Mouse (Mus musculus) cerebellum, adult 2 months (tissue): ENCODE results near the gene Mx1. TPM values are rescaled to one million over a fixed set of nuclear protein-coding genes. Genes with fewer than 3 reads are reported as not detected.

Experiments used
- DNase-seq, 2 experiments: peaks; one replicate each; pipeline ENCODE4 v3.0.0; 2021
- H3K27ac ChIP-seq: fragments of 200-500 bp; 2 replicates; pipeline ENCODE4 v1.5.1; 2012; ENCODE audit warnings: low read length, control low read depth, inconsistent platforms; ENCODE audit not compliant: insufficient read depth
- H3K27me3 ChIP-seq: fragments of 200-500 bp; 2 replicates; pipeline ENCODE4 v1.6.1; 2012; ENCODE audit warnings: inconsistent platforms, mild to moderate bottlenecking, low read length, moderate library complexity; ENCODE audit not compliant: control insufficient read depth, insufficient read depth
- H3K4me1 ChIP-seq: fragments of 200-500 bp; 2 replicates; pipeline ENCODE4 v1.6.1; 2011; ENCODE audit warnings: low read length; ENCODE audit not compliant: control insufficient read depth, insufficient read depth
- H3K4me3 ChIP-seq: fragments of 200-500 bp; replicated peaks from 2 replicates; pipeline ENCODE3; 2011; ENCODE audit warnings: mild to moderate bottlenecking, low read depth, low read length, control low read depth; ENCODE audit not compliant: insufficient read depth
- CTCF ChIP-seq: fragments of 200-500 bp; IDR thresholded peaks from 2 replicates; pipeline ENCODE4 v1.5.1; 2011; ENCODE audit warnings: low read depth, mild to moderate bottlenecking, control low read depth, low read length, moderate library complexity, borderline replicate concordance; ENCODE audit not compliant: insufficient read depth
- POLR2A ChIP-seq: fragments of 200-500 bp; IDR thresholded peaks from 2 replicates; pipeline ENCODE4 v1.6.1; 2011; ENCODE audit warnings: low read length, control low read depth, borderline replicate concordance; ENCODE audit not compliant: insufficient read depth
- WGBS: fragments of 180-500 bp; shearing (Covaris S2); methylation state at CpG from one replicate; pipeline ENCODE4 v1.1.7; 2018; 5-methylcytosine and 5-hydroxymethylcytosine counted together
- polyA plus RNA-seq: library from polyadenylated mRNA; depleted of rRNA; stranded (reverse); fragments of >200 nt; gene quantifications from 2 replicates; pipeline ENCODE4 v1.2.3, GENCODE M21; 2012

Gene Mx1
- polyA plus RNA-seq, 1 experiment: 0.10 TPM

- H3K4me3 ChIP-seq: no peak overlapping the region
- no peak for DNase-seq
- no peak for TF ChIP-seq CTCF
- no peak for TF ChIP-seq POLR2A
- peaks cover 9% of the 10 kb centered on the region for H3K4me1 ChIP-seq
- 95% methylated on average over 9 of the region's 9 CpGs for WGBS
- no peaks in the 10 kb centered on the region for H3K27me3 ChIP-seq
- H3K27ac ChIP-seq: no peak overlapping the region
Observed at GRCm38 (mm10) chr16:97441967-97442366, 20.7 kb downstream of the Mx1 start.

- Histone ChIP-seq H3K27ac (no peak overlapping the region), H3K4me1 (peaks cover 14% of the 10 kb centered on the region), H3K27me3 (no peaks in the 10 kb centered on the region), H3K4me3 (no peak overlapping the region)
- no peak for TF ChIP-seq POLR2A
- 14% methylated on average over 3 of the region's 3 CpGs for WGBS
- DNase-seq: no peak
Observed at GRCm38 (mm10) chr16:97438191-97438590, 24.5 kb downstream of the Mx1 start.

- WGBS: 41% methylated on average over 1 of the region's 1 CpGs
- no peak overlapping the region for H3K4me3 ChIP-seq
- TF ChIP-seq POLR2A (no peak), CTCF (no peak)
- peaks cover 14% of the 10 kb centered on the region for H3K4me1 ChIP-seq
- DNase-seq: no peak
- no peaks in the 10 kb centered on the region for H3K27me3 ChIP-seq
- H3K27ac ChIP-seq: no peak overlapping the region
Observed at GRCm38 (mm10) chr16:97437448-97438056, 25.2 kb downstream of the Mx1 start.

- Histone ChIP-seq H3K4me3 (no peak overlapping the region), H3K27ac (no peak overlapping the region), H3K4me1 (peaks cover 17% of the 10 kb centered on the region), H3K27me3 (no peaks in the 10 kb centered on the region)
- WGBS: 17% methylated on average over 2 of the region's 2 CpGs
- TF ChIP-seq POLR2A: no peak
- TF ChIP-seq CTCF: no peak
- DNase-seq: peak; percentile 24 to 58
Observed at GRCm38 (mm10) chr16:97434206-97434605, 28.5 kb downstream of the Mx1 start.

GRCm38 (mm10) chr16:97431328-97431727 lies 31.4 kb downstream of the Mx1 start:
- Histone ChIP-seq H3K4me3 (no peak overlapping the region), H3K27ac (no peak overlapping the region), H3K27me3 (no peaks in the 10 kb centered on the region), H3K4me1 (peaks cover 13% of the 10 kb centered on the region; the same call in 1 of the 2 replicates)
- peak in 1 of 2 experiments; percentile 60 for DNase-seq
- WGBS: 50% methylated on average over 4 of the region's 4 CpGs
- TF ChIP-seq POLR2A: no peak
- TF ChIP-seq CTCF: no peak

- Histone ChIP-seq H3K27ac (no peak overlapping the region), H3K27me3 (no peaks in the 10 kb centered on the region), H3K4me3 (no peak overlapping the region), H3K4me1 (peaks cover 13% of the 10 kb centered on the region; the same call in 1 of the 2 replicates)
- DNase-seq: no peak
- 95% methylated on average over 4 of the region's 4 CpGs for WGBS
- TF ChIP-seq CTCF (no peak), POLR2A (no peak)
Observed at GRCm38 (mm10) chr16:97430091-97430490, 32.6 kb downstream of the Mx1 start.

GRCm38 (mm10) chr16:97428026-97428425 lies 34.7 kb downstream of the Mx1 start:
- WGBS: 68% methylated on average over 3 of the region's 3 CpGs
- no peak for DNase-seq
- H3K4me1 ChIP-seq: peaks cover 8% of the 10 kb centered on the region; the same call in 1 of the 2 replicates
- no peak overlapping the region for H3K4me3 ChIP-seq
- no peaks in the 10 kb centered on the region for H3K27me3 ChIP-seq
- no peak overlapping the region for H3K27ac ChIP-seq
- no peak for TF ChIP-seq POLR2A
- no peak for TF ChIP-seq CTCF

- no peak overlapping the region for H3K4me3 ChIP-seq
- 97% methylated on average over 1 of the region's 1 CpGs for WGBS
- H3K27me3 ChIP-seq: no peaks in the 10 kb centered on the region
- DNase-seq: no peak
- TF ChIP-seq POLR2A (no peak), CTCF (no peak)
- H3K4me1 ChIP-seq: peaks cover 5% of the 10 kb centered on the region; the same call in 1 of the 2 replicates
- H3K27ac ChIP-seq: no peak overlapping the region
Observed at GRCm38 (mm10) chr16:97423627-97424026, 39.1 kb downstream of the Mx1 start.
